Mouse (Mus musculus) kidney, postnatal 14 days (tissue): ENCODE measurements at regions not wholly inside any gene's neighbourhood (a gene's known extent, or its start where the extent isn't known, plus 50 kb on each side); places are given as distances from the start of the nearest gene placed in this dataset.
"Not testable (repeated sequence)": the region's sequence is repeated elsewhere in the genome, so short reads cannot be mapped to it uniquely, and the experiment has no call there.

Source experiments
- DNase-seq: peaks from one replicate; pipeline ENCODE4 v3.0.0; 2022; ENCODE audit warnings: mixed read lengths

DNA sequence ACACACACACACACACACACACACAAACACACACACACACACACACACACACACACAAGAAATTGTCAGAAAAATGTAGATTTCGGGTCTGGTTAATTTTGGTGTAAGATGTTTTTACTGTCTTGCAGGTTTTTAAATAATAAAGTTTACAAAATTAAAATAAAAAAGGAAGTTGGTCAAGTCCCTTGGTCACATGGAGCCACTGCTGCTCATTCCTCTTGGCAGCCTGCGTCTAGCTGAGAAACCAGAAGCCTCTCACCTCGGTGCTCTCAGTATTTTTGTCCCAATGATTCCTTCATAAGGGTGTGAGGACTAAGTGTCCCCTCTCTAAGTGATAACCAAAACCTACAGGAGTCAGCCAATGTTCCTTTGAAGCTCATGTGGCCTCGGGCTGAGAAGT, 76.8 kb upstream of the Smg1 start:
- DNase-seq: no peak

DNA sequence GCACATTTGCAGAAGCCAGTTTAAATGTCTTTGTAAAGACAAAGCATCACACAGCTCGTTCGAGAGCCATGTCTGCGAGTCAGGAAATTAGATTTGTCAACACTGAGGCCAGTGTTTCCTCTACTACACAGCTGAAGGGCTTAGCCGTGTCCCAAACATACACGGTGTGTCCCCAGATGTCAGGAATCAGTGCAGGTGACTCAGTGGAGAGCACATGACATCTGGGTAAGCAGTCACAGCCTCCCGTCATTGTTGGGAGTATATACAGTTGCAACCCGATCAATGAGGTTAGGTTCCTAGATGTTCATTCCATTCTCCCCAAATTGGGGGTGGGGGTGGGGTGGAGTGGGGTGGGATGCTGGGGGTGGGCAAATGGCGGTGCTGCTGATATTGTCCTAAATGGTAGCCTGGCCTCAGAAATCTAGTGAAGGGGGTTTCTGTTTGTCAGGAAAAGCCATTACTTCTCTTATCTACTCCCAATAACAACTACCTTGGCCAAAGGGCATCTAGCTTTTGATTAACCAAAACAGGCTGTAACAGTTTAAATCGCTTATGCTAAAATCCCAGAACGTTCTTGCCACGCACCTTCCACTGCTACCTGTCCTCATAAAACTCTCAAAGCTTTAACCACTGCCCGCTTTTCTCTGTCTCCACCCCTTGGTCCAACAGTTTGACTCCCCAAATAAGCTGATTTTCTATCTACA, 75.1 kb upstream of the Smg1 start:
- no peak for DNase-seq

DNA sequence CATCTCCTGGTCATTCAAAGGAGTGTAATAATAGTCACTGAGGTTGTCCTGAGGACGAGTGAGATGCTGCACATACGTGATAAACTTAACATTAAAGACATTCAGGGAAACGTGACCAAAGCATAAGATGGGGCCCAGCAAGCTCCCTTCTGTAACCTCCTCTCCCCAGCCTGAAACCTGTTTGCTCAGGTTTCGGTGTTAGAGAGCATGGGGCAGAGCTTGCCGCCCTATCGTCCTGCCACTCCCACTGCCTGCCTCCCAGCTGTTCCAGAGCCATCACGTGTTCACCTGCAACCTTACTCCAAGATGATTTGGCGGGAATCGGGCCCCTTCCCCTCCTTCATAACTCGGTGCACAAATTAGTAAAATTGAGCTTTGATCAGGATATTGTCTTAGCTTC, 71.4 kb upstream of the Smg1 start:
- not testable (repeated sequence) for DNase-seq

DNA sequence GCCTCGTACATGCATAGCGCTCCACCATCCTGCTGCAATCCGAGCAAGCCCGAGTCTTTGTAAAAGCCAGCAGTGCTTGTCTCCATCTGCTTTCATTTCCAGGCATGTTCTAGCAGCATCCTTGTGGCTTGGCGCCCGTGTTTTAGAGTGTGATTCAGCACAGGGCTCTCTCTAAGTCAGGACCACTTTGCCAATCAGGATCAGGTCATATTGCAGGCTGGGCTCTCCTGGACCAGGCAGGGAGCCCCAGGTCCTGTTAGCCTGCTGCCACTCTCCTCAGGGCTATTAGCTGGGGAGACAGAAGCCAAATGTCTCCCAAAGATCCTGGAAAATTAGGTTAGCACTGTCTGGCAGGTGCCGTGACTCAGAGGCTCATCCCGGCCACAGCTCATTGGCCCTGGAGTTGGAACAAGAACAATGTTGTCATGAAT, 70.8 kb upstream of the Smg1 start:
- no peak for DNase-seq

DNA sequence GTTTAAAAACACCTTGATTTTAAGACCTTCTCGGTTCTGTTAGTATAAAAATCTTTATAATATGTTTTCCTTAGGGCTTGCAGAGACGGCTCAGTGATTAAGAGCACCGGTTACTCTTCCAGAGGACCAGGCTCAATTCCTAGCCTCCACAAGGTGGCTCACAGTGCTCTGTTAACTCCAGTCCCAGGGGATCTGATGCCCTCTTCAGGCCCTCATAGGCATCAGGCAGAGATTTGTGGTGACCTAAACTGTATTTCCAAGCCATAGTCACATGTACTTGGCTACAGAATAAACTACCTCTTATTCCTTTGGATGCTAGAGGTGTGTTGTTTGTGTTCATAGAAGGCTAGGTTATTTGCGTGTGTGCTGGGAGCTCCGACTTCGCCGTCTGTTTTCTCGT, 70.3 kb upstream of the Smg1 start:
- DNase-seq: peak; percentile 30

DNA sequence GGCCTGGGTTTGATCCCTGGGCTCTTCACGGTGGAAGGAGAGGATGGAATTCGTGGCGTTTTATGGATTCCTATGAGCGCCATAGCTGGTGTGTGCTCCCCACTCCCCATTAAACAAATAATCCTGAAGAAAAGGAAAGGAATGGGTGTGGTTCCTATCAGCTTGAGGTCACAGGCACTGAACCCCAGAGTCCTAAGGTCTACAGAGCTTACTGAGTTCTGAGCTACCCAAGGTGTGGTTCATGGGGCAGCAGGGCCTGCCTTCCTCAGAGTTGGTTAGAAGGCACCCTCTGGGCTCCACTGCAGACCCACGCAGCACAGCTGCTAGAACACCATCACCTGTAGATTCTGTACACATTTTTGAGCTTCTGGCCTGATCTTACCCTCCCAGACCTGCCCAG, 66.3 kb upstream of the Smg1 start:
- DNase-seq: no peak

DNA sequence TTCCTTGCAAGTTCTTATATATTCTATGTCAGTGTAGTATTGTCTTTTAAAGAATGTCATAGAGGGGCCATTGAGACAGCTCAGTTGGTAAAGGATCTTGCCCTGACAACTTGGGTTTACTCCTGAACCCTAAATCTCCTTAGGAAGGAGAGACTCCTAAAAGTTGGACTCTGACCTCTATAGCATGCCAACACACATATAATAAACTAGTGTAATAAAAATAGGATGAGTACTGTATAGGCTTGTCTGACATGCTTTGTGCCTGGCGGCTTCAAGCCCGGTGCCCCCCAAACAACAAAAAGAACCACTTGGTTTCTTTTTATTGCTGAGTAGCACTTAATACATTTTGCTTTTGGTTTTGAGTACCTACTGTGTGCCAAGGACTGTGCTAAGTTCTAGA, 65.4 kb upstream of the Smg1 start:
- no peak for DNase-seq

DNA sequence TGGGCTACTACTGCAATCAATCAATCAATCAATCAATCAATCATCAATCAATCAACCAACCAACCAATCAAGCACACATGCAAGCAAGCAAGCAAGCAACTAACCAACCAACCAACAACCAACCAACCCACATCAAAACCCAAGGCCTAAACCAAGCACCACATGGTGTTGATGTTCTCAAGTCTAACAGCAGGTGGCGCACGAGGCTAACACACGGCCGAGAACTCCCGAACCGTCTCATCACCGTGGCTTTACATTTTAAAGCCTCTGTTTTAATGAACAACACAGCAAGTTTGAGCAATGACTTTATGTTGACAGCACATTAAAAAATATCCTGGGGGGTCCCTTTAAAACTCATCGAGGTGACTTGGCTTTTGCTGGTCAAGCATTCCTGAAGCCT, 61.3 kb upstream of the Smg1 start:
- peak; percentile 76 for DNase-seq

DNA sequence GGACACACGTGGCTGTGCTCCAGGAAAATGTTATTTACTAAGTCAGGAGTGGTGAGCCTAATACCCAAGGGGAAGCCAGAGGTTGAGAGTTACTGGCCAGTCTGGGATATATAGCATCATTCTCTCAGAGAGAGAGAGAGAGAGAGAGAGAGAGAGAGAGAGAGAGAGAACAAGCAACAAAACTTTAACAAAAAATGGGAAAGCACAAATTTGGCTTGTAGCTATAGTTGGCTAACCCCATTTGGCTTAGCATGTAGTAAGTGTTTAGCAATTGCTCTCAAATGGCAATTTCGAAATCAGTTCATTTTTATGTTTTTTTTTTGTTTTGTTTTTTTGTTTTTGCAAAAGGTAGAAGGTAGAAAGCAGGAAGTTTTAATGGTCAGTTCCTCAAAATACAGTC, 60.9 kb upstream of the Smg1 start:
- DNase-seq: no peak

DNA sequence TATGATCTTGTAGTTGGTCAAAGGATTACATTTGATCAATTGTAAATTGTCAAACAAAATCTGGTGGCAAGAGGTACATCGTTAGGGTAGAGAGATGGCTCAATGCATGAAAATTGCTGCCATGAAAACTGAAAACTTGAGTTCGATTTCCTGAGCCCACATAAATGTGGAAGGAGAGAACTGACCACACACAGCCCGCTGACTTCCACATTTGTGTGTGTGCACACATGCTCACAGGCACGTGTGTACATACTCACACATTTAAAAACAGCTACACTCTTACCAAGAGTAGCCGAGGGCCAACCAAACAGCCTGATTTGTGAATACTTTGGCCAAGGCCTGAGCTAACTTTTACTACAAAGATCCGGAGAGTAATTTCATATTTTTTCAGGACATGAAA, 60.5 kb upstream of the Smg1 start:
- DNase-seq: no peak

DNA sequence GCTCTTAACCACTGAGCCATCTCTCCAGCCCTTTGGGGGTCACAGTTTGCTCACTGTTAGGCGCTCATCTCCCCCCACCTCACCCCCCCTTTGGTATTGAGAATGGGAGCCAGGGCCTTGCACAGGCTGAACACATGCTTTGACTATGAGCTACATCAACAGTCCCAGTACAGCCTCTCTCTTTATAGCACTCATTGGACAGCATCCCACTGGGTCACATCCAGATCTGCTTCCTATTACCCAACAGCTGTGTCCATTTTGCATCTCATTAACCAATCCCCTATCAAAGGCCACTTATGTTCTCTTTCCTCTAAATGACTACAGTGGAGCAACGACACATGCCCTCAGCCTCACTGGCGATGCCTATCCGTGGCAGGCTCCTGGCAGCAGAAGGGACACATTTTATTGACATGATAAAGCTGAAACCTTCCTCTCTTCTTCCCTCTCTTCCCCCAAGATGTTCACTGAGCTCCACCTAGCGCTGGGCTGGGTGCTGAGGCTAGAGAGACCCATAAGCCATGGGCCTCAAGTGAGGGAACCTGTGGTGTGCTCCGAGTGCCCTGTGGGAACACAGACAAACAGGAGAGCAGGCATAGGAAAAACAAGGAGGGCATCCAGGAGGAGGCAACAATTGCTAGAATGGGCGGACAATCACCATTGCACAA, 57.3 kb upstream of the Smg1 start:
- peak; percentile 39 for DNase-seq

DNA sequence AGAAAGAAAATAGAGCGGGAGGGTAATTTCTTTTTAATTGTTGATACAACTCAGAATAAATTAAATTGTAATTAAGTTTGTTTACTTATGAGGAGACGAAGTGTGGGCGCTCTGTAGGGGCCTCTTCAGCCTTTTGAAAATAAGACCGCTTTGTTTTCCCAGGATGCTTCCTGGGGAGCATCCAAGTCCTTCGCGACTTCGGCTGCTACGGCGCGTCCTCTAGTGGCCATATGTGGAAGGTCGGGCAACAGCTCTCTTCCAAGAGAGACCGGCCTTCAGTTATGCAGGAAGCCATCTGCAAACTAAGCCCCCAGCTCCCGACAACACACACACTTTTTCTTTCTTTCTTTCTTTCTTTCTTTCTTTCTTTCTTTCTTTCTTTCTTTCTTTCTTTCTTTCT, 54.1 kb upstream of the Smg1 start:
- DNase-seq: peak; percentile 85

DNA sequence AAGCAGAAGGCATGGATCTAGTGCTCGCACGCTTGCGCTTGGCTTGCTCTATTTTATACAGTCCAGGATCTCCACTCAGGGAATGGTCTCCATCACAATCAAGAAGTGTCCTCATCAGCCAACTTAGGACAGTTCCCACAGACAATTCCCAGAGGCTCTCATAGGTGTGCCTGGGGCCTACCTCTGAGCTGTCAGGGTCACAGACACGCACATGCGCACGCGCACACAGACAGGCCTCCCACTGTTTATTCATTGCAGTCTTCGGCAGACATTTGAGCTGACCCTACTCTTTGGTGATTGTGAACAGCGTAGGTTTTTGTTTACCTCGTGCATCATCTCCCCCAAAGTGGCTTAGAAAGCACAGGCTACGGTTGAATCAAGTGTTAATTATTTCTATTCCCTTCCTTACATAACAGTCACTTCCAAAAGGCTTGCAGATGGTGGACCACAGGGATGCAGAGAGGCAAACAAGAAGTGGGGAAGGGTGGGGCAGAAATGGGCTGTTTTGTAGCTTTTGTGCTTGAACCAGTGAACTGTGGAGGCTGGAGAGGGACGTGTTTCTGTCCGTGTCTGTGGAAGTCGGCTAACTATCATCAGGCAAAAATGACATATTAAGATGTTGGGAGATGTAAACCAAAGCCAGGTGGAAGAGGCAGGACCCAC, 53.5 kb upstream of the Smg1 start:
- no peak for DNase-seq

DNA sequence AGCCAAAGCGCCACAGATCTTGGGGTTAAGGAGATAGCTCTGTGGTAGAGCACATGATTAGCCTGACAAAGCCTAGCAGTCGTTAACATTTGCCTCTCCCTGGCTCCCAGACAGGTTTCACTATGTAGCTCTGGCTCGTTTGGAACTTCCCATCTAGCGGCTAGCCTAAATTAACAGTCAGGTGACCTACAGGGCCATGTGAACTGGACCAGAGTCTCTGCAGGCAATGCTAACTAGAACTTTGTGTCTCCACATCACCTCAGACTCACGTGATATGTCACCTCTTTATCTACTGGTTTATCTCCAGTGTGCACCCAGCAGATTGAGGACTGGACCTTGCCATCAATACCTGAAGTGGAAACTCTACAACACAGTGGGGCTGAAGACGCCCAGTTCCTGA, 52.4 kb upstream of the Smg1 start:
- DNase-seq: no peak

DNA sequence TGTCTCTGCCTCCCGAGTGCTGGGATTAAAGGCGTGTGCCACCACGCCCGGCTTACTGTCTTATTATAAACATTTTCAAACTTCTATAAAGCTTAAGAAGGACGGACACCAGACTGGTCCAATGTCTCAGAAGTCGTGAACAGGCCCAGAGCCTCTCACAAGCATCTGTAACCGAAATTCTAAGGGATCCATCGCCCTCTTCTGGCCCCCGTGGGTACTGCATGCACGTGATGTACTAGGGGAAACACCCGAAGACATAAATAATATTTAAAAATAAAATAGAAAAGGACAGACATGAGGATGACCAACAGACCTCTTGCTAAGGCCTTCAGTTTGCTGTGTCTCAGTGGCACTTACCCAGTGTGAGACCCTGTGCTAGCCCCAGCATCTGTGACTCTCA, 51.8 kb upstream of the Smg1 start:
- DNase-seq: no peak

DNA sequence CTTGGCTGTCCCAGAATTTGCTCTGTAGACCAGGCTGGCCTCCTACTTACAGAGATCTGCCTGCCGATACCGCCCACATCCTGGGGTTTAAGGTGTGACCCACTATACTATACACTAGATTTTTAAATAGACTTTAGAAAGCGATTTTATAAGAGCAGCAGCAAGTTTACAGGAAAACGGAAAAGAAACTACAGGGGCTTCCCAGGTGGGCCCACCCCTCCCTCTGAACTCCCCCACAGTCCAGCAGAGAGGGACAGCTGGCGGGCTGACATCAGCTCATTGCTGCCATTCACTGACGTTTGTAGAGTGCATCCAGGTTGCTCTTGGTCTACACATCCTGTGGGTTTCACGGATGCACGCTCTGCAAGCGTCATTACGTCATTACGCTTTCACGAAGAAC, 51.2 kb upstream of the Smg1 start:
- no peak for DNase-seq
